Mouse (Mus musculus) 3134 (cell line): ENCODE results near the gene Tk2.
A peak's percentile ranks its signal among the peaks of the same experiment; 100 is the strongest.
"Not testable (repeated sequence)": the region's sequence is repeated elsewhere in the genome, so short reads cannot be mapped to it uniquely, and the experiment has no call there.

ENCODE experiments used
- DNase-seq: peaks from one replicate; pipeline ENCODE4 v3.0.0-alpha.2; 2011; ENCODE audit warnings: low spot score; ENCODE audit not compliant: insufficient read length; ENCODE audit errors: extremely low read depth

Tk2 gene

GRCm38 (mm10) chr8:104248276-104248675 lies at the start of gene Tk2:
Gene Tk2 (minus strand): TSS chr8:104248558.
- DNase-seq: peak; percentile 85

DNA sequence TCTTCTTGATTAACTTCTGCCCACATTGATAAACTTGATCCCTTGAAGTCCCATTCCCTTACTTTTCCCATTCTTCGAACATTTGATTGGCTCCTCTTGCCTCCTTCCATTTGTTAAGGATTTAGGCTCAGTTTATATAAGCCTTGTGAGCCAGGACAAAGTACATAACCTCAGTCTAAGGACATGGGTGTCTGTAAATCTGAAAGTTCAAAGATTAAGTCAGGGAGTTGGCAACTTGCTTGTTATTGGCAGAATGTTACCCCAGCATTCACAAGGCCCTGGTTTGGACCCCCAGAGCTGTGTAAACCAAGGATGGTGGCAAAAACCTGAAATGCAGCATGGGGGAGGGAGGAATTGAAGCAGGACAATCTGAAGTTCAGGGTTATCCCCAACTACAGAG lies 46.0 kb upstream of the Tk2 start:
- no peak for DNase-seq

GRCm38 (mm10) chr8:104293081-104293480 lies 44.7 kb upstream of the Tk2 start, which contains the start of gene Cmtm2a:
Gene Cmtm2a (minus strand): TSS chr8:104293181.
- DNase-seq: not testable (repeated sequence)

DNA sequence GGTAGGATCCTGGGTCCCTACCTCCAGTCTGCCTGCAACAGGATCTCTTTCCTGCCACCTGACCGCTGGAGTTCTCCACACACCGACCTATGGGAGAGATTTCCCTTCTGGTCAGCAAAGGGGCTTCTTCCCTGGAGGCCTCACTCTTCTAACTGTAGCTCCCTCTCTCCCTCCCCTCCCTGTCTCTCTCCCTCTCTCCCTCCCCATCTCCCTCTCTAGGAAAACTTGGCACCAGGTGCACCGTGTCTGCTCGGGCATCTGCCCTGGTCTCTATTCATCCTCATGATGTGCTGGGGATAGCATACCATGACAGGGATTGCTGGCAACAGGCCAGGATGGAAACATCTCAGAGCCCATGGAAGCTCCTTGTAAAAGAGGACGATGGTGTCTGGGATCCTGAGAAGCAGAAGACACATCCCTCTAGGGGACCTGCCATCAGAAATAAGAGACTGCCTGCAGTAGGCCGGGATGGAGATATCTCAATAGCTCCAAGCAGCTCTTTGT lies 20.6 kb upstream of the Tk2 start:
- no peak for DNase-seq

DNA sequence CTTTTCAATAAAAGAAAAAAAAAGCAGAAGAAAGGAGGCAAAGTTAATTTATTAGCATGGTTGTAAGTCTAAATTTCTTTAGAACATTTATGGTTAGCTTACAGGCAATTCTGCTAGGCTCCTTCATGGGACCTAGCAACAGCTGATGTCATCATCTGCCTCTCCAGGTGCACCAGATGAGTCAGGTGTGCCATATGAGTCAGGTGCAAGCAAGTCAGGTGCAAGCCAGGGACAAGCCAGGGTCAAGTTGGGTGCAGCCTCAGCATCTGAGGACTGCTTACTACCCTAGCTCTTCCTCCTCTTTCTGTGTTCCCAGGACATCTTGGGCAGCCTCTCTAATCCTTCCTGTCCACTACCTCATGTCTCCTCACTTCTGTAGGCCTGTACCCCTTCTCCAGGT lies 20.0 kb upstream of the Tk2 start:
- no peak for DNase-seq

- not testable (repeated sequence) for DNase-seq
These were observed 16.0 kb upstream of the Tk2 start for GRCm38 (mm10) chr8:104264271-104264935.

DNA sequence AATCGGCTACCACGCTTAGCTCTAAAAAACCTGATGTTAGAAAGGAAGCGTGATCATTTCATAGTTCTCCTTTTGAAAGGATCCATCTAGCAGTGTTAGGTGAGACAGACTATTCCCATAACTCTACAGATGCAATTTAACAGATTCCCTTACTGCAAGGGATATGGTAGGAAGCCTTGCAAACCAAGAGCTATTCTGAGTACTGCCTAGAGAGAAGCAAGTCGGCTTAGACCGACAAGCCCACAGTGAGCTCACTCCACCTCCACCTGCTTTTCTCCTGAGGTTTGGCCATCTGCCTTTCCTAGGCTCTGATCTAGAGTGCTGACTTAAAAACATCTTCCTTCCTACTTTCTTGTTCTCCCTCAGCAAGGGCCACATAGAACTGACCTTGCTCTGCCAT lies 13.4 kb upstream of the Tk2 start:
- not testable (repeated sequence) for DNase-seq

- DNase-seq: no peak
These were observed 4.7 kb upstream of the Tk2 start for GRCm38 (mm10) chr8:104253016-104253415.

DNA sequence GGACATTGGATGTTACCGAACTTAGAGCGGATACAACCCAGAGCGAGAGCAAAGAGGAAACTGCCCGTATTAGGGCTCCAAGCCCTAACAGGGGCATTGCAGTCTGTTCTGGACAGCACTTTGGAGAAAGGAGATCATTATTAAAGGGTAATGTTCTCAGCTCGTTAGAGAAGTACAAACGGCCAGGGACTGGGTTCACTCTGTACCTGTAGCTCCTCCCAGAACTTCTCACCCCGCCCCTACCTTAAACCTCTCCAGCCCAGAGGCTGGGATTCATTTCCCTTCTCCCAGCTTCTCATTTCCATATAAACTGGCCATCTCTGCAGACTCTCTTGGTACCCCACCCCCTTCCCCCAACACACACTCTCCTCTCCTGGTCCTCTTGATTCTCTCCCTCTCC lies 3.1 kb upstream of the Tk2 start:
- no peak for DNase-seq

DNA sequence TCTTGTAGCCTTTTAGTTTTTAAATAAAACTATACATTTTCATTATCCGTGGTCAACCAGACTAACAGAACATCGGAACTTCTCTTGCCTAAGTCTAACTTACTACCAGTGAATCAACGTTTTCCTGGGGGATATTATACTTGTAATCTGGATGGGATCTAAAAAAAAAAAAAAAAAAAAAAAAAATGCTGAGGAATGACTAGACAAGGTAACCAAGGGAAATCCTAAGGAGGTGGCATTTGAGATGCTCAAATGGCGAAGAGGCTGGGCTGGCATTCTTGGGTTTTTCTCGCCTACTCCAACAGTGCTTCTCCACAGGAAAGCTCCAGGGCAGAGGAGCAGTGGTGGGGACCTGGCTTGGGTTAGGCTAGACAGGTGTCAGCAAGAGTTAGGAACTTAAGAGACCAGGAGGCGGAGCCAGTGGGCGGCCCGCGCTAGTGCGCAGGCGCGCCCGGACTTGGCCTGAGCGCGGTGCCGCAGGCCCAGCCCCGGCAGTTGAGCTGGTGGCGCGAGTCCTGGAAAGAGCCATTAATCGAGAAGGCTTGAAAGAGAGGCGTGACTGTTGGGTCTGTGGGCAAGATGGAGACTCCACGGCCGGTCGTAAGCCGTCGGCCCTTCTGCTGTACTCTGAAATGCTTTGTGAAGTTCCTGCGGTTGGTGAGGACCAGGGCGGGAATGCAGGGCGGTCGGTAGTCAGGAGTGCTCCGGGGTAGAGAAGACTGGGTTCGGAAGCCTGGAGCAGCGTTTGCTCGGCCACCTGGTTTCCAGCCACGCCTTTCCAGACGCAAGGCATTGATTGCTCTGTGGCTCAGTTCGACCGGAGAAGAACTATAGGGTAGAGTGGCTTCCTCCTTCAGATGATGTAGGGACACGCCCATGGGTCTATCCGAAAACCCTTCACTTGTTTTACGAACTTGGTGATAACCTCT lies 2.3 kb upstream of the Tk2 start, which contains the start of gene Cklf:
TSS of gene Cklf (plus strand) at position 423 of the 929 bp plus-strand sequence.
- DNase-seq: peak; percentile 99

GRCm38 (mm10) chr8:104249442-104249996 lies 1.2 kb upstream of the Tk2 start:
- DNase-seq: no peak

DNA sequence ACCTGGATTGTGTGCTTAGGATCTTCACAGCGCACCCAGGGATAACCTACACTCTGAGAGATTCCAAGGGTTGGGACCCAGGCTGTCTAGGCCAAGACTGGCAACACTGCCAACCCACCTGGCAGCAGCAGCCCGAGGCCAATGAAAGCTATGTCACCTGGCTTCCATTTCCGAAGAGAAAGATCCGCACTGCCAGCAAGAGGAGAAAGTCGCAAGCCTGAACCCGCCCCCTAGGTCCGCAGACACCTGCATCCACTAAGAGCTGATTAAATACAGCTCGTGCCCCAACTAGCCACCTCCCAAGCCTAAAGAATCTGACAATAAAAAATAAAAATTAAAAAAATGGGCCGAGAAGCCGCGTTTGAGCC lies 466 bp downstream of the Tk2 start:
- DNase-seq: no peak

DNA sequence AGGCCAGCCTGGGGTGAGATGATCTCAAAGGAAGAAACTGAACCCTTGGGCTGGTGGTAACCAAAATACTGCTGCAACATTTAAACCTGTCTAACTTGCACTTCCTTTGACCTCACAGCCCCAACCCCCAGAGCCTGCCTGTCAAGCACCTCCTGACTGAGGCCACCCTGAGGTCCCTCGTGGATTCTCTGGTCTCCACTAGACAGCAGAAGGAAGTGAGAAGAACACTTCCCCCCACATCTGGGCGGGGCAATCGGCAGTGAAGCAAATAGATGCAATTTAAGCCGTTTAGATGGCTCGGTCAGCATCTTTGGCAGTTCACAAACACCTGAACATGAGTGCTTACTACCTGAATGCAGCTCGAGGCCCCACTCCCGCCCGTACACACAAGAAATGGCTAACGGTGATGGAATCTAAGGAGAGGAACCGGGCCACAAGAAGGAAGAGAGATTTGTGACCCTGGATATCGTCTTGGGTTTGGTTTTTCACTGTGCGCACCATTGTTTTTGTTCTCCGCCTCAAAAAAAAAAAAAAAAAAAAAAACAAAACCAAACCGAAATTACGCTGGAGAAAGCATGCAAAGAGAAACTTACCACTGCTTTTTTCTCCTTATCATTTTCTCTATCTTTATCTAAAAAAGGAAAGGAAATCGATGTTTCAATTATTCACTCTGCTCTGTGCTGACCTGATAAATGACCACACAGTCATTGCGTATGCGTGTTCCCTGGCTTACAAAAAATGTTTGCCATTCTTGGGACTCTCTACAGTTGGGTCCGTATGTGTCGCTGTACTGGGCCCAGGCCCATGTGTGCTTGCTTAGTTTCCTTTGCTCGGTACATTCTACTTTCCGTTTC lies 1.1 kb downstream of the Tk2 start:
- DNase-seq: no peak

GRCm38 (mm10) chr8:104246621-104247020 lies 1.7 kb downstream of the Tk2 start:
- no peak for DNase-seq

DNA sequence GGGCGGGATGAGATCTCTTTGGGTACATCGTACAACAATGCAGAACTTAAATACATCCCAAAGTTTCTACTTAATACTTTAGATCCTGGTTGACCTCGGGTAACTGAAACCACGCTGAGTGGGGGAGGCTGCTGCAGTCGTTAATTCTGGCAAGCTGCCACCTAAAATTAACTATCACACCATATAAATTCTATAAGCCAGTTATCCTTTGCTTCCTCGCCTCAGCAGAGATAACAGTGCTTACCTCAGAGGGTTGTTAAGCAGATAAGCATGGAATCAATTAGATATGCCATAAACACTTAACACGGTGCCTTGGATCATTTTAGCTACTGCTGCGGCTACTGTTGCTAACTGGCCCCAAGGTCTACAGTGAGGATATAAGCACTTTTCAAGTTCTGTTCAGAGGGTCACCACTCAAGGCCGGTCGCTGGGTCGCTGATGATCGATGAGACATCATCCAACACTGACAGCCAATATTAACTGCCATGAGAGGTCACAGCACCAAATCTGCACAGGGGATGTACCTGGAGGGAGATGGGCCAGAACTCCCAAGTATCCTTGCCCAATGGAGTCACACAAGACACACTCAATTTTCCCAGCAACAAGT lies 6.2 kb downstream of the Tk2 start:
- DNase-seq: no peak

DNA sequence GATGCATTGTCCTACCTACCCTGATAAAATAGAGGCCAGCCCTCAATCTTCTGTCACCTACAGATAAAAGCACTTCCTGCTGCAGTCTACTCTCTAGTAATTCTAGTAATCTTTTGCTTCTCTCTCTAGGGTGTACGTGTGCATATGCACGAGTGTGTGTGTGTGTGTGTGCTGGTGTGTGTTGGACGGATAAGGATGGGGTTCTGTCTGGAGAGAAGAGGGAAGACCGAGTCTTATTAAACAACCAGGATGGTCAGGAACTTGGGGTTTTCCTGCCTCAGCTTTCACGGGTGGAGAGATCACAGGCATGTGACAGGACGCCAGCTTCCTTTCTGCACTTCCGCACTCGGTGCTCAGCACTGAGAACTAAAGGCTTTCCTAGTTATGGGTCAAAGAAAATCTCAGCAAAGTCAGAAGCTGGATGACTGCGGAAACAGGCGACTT lies 8.9 kb downstream of the Tk2 start:
- DNase-seq: no peak

GRCm38 (mm10) chr8:104234573-104234972 lies 13.8 kb downstream of the Tk2 start:
- no peak for DNase-seq

DNA sequence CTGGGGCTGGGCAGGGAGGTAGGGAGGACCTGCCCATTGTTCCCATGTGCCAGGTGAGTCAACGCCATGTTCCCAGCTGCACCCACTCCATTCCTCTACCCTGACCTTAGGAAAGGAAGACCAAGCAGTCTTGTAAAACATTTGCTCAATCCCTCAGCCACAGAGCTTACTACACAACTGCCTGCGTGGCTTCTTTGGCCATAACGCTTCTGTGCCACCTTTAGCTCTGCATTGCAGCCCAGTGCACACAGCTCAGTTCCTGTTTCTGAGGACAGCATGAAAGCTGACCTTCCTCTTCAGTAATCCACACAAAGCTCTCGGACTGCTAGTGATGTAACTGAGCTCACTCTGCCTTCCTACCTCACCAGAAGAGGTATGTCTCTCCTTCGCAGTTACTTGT lies 15.4 kb downstream of the Tk2 start:
- DNase-seq: no peak

DNA sequence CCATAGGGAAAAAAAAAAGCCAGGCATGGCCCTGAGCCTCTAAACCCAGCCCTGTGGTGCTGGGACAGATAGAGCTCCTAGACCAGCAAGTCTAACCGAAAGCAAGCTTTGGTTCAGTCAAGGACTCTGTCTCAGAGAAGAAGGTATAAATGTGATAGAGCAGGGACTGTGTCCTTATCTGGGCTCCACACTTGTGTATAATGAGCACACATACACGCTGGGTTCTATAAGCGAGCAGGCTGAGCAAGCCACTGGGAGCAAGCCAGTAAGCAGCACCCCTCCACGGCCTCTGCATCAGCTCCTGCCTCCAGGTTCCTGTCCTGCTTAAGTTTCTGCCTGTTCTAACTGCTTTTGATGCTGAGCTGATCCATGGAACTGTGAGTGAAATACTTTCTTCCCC lies 16.3 kb downstream of the Tk2 start:
- no peak for DNase-seq

GRCm38 (mm10) chr8:104230377-104230776 lies 18.0 kb downstream of the Tk2 start:
- DNase-seq: no peak
